In genomic region chr11:118742762-118743161, GRCm38 (mm10) we compare ENCODE assay signal across 9 mouse cellular contexts.
DNase-seq lines count a peak whose midpoint lies in the region; ATAC-seq and TF ChIP-seq lines count a peak whose summit lies in the region.
"Had no signal": no experiment of that assay in that cellular context is flagged by ENCODE, and none has a peak within 500 bp of the region (broad histone marks: within the 10 kb centered on the region; RNA-seq: fewer than 3 reads in every experiment).

No protein-coding gene starts in this region.

- DNase-seq in kidney, adult 2 months = peak; percentile 49
- DNase-seq in 416B (ENCODE audit: low read depth) = peak; percentile 48
- peak; percentile 64 for DNase-seq in cerebellum, adult 9-11 months
- peak; percentile 40 for DNase-seq in thymus, postnatal 0 days (ENCODE audit: low spot score)
- DNase-seq in frontal cortex, postnatal 36 days (ENCODE audit: low spot score in 2 of 2) = no peak

- no peak overlapping the region for H3K9ac ChIP-seq in kidney, embryonic 15.5 days
- H3K9ac ChIP-seq: limb, embryonic 15.5 days had no signal

- no peak for ATAC-seq in kidney, embryonic 15.5 days (replicated peaks; ENCODE audit: low FRiP score)
- peak; percentile 19 for ATAC-seq in inflammation-experienced regulatory T-cells, adult 6 months

- TF ChIP-seq CTCF in kidney, adult 2 months (conservative IDR thresholded peaks at IDR 0.05; ENCODE audit: insufficient read depth, insufficient read length, low read depth, low read length) = peak; percentile 80
- peak; percentile 63 for TF ChIP-seq CTCF in E14TG2a.4 (conservative IDR thresholded peaks at IDR 0.05; ENCODE audit: low read length)

- no peak for TF ChIP-seq POLR2A in kidney, adult 2 months (IDR thresholded peaks at IDR 0.05; ENCODE audit: low read depth, low read length)

- H3K4me1 ChIP-seq in kidney, adult 2 months (ENCODE audit: control insufficient read depth, insufficient read depth, low read length) = no peaks in the 10 kb centered on the region
- peaks cover 22% of the 10 kb centered on the region for H3K4me1 ChIP-seq in kidney, embryonic 15.5 days
- H3K4me1 ChIP-seq in E14TG2a.4 (replicated peaks; ENCODE audit: low read depth, low read length) = peaks cover 29% of the 10 kb centered on the region

- 23% methylated on average over 3 of the region's 3 CpGs for WGBS in kidney, adult 2 months
- WGBS in kidney, embryonic 15.5 days = 18% methylated on average over 3 of the region's 3 CpGs

- H3K36me3 ChIP-seq in kidney, adult 2 months (ENCODE audit: control insufficient read depth, insufficient read depth, low read length) = no peaks in the 10 kb centered on the region
- no peaks in the 10 kb centered on the region for H3K36me3 ChIP-seq in kidney, embryonic 15.5 days
- H3K36me3 ChIP-seq in E14TG2a.4 (ENCODE audit: insufficient read depth, low read length) = no peaks in the 10 kb centered on the region
- H3K36me3 ChIP-seq: limb, embryonic 15.5 days had no signal

- H3K4me3 ChIP-seq in kidney, adult 2 months (ENCODE audit: insufficient read depth, low read depth, low read length) = no peak overlapping the region
- H3K4me3 ChIP-seq in kidney, embryonic 15.5 days (replicated peaks) = no peak overlapping the region
- no peak overlapping the region for H3K4me3 ChIP-seq in E14TG2a.4 (replicated peaks; ENCODE audit: low read length)
- H3K4me3 ChIP-seq: limb, embryonic 15.5 days had no signal

- H3K9me3 ChIP-seq in kidney, embryonic 15.5 days (replicated peaks) = no peaks in the 10 kb centered on the region
- no peaks in the 10 kb centered on the region for H3K9me3 ChIP-seq in E14TG2a.4 (ENCODE audit: low read length)
- H3K9me3 ChIP-seq: limb, embryonic 15.5 days had no signal

- no peak overlapping the region for H3K27ac ChIP-seq in kidney, adult 2 months (ENCODE audit: insufficient read depth, low read depth, low read length)
- no peak overlapping the region for H3K27ac ChIP-seq in kidney, embryonic 15.5 days
- H3K27ac ChIP-seq: limb, embryonic 15.5 days had no signal

- no peaks in the 10 kb centered on the region for H3K27me3 ChIP-seq in kidney, adult 2 months (replicated peaks; ENCODE audit: control insufficient read depth, insufficient read depth, low read length)
- H3K27me3 ChIP-seq in kidney, embryonic 15.5 days = peaks cover 88% of the 10 kb centered on the region
- H3K27me3 ChIP-seq in E14TG2a.4 (ENCODE audit: insufficient read depth, low read length) = peaks cover 41% of the 10 kb centered on the region

- H3K4me2 ChIP-seq in kidney, embryonic 15.5 days = no peak overlapping the region
- H3K4me2 ChIP-seq: limb, embryonic 15.5 days had no signal

Comparison
In these comparisons a context has a peak if more than half of its experiments do, and no peak if none do; other contexts are left out.
1. DNase-seq: peak in kidney, adult 2 months (single experiment), 416B (single experiment), cerebellum, adult 9-11 months (single experiment) and thymus, postnatal 0 days (single experiment); none in frontal cortex, postnatal 36 days (0 of 2).